Comparison of ENCODE assay signal across 20 mouse cellular contexts in genomic region chr2:162984381-162984780, GRCm38 (mm10). TPM values are rescaled to one million over a fixed set of nuclear protein-coding genes. Genes with fewer than 3 reads are reported as not detected.
"Had no signal": no experiment of that assay in that cellular context is flagged by ENCODE, and none has a peak within 500 bp of the region (broad histone marks: within the 10 kb centered on the region; RNA-seq: fewer than 3 reads in every experiment).

No protein-coding gene starts in this region.

- H3K36me3 ChIP-seq: hindbrain, embryonic 15.5 days; limb, embryonic 12.5 days; limb, embryonic 15.5 days; lung, embryonic 15.5 days had no signal

- DNase-seq: left cerebral cortex, postnatal 4 days; lung, adult 18-20 months; lung, postnatal 10 days; lung, postnatal 36 days; midbrain, embryonic 14.5 days; thymus, adult 2 months; thymus, postnatal 14 days; thymus, postnatal 4 days had no signal

- H3K9ac ChIP-seq: hindbrain, embryonic 15.5 days; limb, embryonic 12.5 days; limb, embryonic 15.5 days; liver, embryonic 14.5 days; lung, embryonic 15.5 days had no signal

- H3K4me2 ChIP-seq: hindbrain, embryonic 15.5 days; limb, embryonic 12.5 days; limb, embryonic 15.5 days; lung, embryonic 15.5 days; midbrain, embryonic 11.5 days had no signal

- H3K4me3 ChIP-seq: hindbrain, embryonic 15.5 days; limb, embryonic 12.5 days; limb, embryonic 15.5 days; lung, embryonic 15.5 days had no signal

- ATAC-seq: intestine, postnatal 0 days had no signal

- H3K4me1 ChIP-seq: limb, embryonic 12.5 days; lung, embryonic 15.5 days had no signal

- H3K27ac ChIP-seq: hindbrain, embryonic 15.5 days; limb, embryonic 12.5 days; limb, embryonic 15.5 days; liver, embryonic 14.5 days; lung, embryonic 15.5 days; stomach, postnatal 0 days had no signal

- H3K27me3 ChIP-seq: hindbrain, embryonic 15.5 days; limb, embryonic 15.5 days; lung, embryonic 15.5 days had no signal

- H3K9me3 ChIP-seq: hindbrain, embryonic 15.5 days; limb, embryonic 12.5 days; limb, embryonic 15.5 days; lung, embryonic 15.5 days had no signal

RNA-seq across cellular contexts. Expression of gene Sgk2, which starts 2.7 kb away (rescaled TPM):
- total RNA-seq: left cerebral cortex, postnatal 4 days; megakaryocyte-erythroid progenitor cell, adult 5-6 weeks; midbrain, postnatal 0 days had no signal
- polyA plus RNA-seq: limb, embryonic 12.5 days; lung, embryonic 15.5 days; midbrain, embryonic 11.5 days; midbrain, postnatal 0 days; neural tube, embryonic 11.5 days; stomach, embryonic 14.5 days had no signal

RNA-seq across cellular contexts. Expression of gene L3mbtl1, which starts 41.1 kb away (rescaled TPM):
- polyA plus RNA-seq: midbrain, embryonic 11.5 days had no signal
